Mouse (Mus musculus): ENCODE results near the gene Trio. TPM values are rescaled to one million over a fixed set of nuclear protein-coding genes. Genes with fewer than 3 reads are reported as not detected.

Gene Trio
- polyA plus RNA-seq, 1 experiment, result 154 TPM

DNA sequence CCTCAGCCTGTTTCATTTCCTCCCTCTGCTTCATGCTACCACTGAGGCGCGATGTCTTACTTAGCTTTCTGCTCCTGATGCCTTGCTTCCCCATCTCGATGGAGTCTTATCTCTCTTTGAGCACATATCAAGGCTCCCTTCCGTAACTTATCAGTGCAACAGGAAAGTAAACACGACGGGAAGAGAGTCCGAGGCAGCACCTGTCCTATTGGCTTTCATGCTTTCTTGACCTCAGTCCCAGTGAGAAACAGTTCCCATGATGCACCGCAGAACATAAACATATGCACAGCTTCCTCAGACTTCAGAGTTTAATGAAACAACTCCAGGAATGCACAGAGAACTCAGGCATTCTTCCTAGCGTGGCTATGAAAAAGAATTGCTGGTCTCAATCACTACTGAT is 65.0 kb downstream of the Trio start:
- TF ChIP-seq CTCF (IDR thresholded peaks at IDR 0.05; ENCODE audit: borderline replicate concordance, insufficient read depth, low read length) (no peak), POLR2A (IDR thresholded peaks at IDR 0.05; ENCODE audit: low read depth, low read length) (no peak)
- no peak overlapping the region for H3K4me3 ChIP-seq (ENCODE audit: insufficient read depth, low read length)
- peaks cover 33% of the 10 kb centered on the region for H3K4me1 ChIP-seq (ENCODE audit: control insufficient read depth, insufficient read depth, low read length)
- H3K27ac ChIP-seq (ENCODE audit: insufficient read depth, low read length), result no peak overlapping the region

DNA sequence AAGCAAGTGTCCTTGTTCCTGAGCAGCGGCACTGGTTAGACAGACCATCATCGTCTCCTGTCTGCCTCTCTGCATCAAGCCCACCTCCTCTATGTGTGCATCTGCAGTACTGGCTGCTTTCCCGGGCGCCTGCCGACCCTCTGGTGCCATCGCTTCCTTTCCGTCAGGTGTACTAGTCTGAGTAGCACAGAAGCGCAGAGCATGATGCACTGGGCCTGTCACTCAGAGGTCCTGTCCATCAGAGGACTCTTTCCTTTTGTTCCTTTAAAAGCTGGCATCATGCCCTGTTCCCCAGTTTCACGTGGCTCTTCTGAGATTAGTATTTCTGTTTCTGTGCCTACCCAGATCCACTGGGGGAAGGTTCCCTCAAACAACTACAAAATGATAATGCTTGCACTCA is 67.8 kb downstream of the Trio start:
- Histone ChIP-seq H3K4me1 (ENCODE audit: control insufficient read depth, insufficient read depth, low read length) (peaks cover 28% of the 10 kb centered on the region), H3K27ac (ENCODE audit: insufficient read depth, low read length) (no peak overlapping the region), H3K4me3 (ENCODE audit: insufficient read depth, low read length) (no peak overlapping the region)
- TF ChIP-seq CTCF (IDR thresholded peaks at IDR 0.05; ENCODE audit: borderline replicate concordance, insufficient read depth, low read length) (no peak), POLR2A (IDR thresholded peaks at IDR 0.05; ENCODE audit: low read depth, low read length) (no peak)

DNA sequence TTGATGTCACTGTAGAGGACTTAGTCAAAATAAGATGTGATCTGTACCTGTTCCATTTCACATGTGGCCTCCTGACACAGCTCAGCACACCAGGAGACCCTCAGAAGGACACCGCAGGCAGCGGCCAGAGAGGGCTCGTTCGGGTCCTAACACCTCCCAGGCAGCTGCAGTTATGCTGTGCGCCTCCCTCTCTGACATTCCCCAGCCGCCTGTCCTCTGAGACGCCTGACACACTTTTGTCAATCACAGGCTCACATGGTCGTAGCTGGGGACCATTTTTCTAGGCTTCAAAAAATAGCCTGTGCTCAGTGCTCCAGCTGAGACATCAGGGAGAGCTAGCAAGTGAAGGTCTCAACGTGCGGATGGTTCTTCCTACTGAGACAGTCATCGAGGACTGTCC is 70.0 kb downstream of the Trio start:
- H3K4me3 ChIP-seq (ENCODE audit: insufficient read depth, low read length), result no peak overlapping the region
- TF ChIP-seq POLR2A (IDR thresholded peaks at IDR 0.05; ENCODE audit: low read depth, low read length) (no peak), CTCF (IDR thresholded peaks at IDR 0.05; ENCODE audit: borderline replicate concordance, insufficient read depth, low read length) (no peak)
- H3K4me1 ChIP-seq (ENCODE audit: control insufficient read depth, insufficient read depth, low read length), result peaks cover 22% of the 10 kb centered on the region
- H3K27ac ChIP-seq (ENCODE audit: insufficient read depth, low read length), result peak overlapping the region; percentile 35; the same call in 1 of the 2 replicates

- Histone ChIP-seq H3K27ac (ENCODE audit: insufficient read depth, low read length) (no peak overlapping the region), H3K4me3 (ENCODE audit: insufficient read depth, low read length) (no peak overlapping the region), H3K4me1 (ENCODE audit: control insufficient read depth, insufficient read depth, low read length) (peaks cover 22% of the 10 kb centered on the region)
- TF ChIP-seq CTCF (IDR thresholded peaks at IDR 0.05; ENCODE audit: borderline replicate concordance, insufficient read depth, low read length), result no peak
- TF ChIP-seq POLR2A (IDR thresholded peaks at IDR 0.05; ENCODE audit: low read depth, low read length), result no peak
Measured at GRCm38 (mm10) chr15:27954356-27954755, 71.3 kb downstream of the Trio start.

- no peak for TF ChIP-seq CTCF (IDR thresholded peaks at IDR 0.05; ENCODE audit: borderline replicate concordance, insufficient read depth, low read length)
- no peak for TF ChIP-seq POLR2A (IDR thresholded peaks at IDR 0.05; ENCODE audit: low read depth, low read length)
- H3K4me1 ChIP-seq (ENCODE audit: control insufficient read depth, insufficient read depth, low read length), result peaks cover 22% of the 10 kb centered on the region
- H3K27ac ChIP-seq (ENCODE audit: insufficient read depth, low read length), result no peak overlapping the region
- no peak overlapping the region for H3K4me3 ChIP-seq (ENCODE audit: insufficient read depth, low read length)
Measured at GRCm38 (mm10) chr15:27953570-27953969, 72.1 kb downstream of the Trio start.

DNA sequence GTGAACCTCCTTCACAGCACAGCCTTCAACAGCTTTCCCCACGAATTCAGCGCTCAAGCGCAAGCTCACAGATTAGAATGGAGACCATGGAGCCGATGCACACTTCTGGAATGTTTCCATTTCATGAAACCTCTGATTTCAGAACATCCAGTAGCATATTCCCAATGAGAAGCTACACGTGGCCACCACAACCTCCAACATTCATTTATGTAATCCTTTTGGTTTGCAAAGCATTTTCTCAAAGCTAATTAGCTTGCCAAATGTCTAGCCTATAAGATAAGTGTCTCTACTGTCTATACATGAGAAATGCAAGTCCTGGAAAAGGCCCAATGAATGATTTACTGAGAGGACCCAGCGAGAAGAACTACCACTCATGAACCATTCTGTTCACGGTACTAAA is 74.5 kb downstream of the Trio start:
- Histone ChIP-seq H3K27ac (ENCODE audit: insufficient read depth, low read length) (no peak overlapping the region), H3K4me1 (ENCODE audit: control insufficient read depth, insufficient read depth, low read length) (peaks cover 13% of the 10 kb centered on the region), H3K4me3 (ENCODE audit: insufficient read depth, low read length) (no peak overlapping the region)
- TF ChIP-seq CTCF (IDR thresholded peaks at IDR 0.05; ENCODE audit: borderline replicate concordance, insufficient read depth, low read length), result no peak
- TF ChIP-seq POLR2A (IDR thresholded peaks at IDR 0.05; ENCODE audit: low read depth, low read length), result no peak

DNA sequence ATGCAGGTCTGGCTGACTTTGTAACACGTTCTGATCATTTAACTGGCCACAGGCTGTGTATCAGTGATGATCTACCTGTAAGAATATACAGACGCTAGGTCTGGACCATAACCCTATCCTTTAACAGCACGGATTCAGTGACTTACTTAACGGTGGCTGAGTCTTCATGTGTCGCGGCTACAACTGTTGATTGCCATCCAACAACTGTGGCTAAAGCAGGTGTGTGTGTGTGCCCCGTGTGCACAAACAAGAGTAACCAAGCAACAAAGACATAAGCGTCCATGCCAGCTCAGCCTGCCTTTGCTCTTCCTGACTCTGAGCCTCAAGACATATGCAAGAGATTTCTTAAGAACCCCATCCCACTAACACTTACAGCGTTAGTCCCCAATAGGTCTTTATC is 76.5 kb downstream of the Trio start:
- H3K4me1 ChIP-seq (ENCODE audit: control insufficient read depth, insufficient read depth, low read length), result peaks cover 11% of the 10 kb centered on the region
- no peak for TF ChIP-seq POLR2A (IDR thresholded peaks at IDR 0.05; ENCODE audit: low read depth, low read length)
- TF ChIP-seq CTCF (IDR thresholded peaks at IDR 0.05; ENCODE audit: borderline replicate concordance, insufficient read depth, low read length), result no peak

GRCm38 (mm10) chr15:27947880-27948279 is 77.8 kb downstream of the Trio start:
- TF ChIP-seq POLR2A (IDR thresholded peaks at IDR 0.05; ENCODE audit: low read depth, low read length), result no peak
- TF ChIP-seq CTCF (IDR thresholded peaks at IDR 0.05; ENCODE audit: borderline replicate concordance, insufficient read depth, low read length), result no peak
- Histone ChIP-seq H3K4me3 (ENCODE audit: insufficient read depth, low read length) (no peak overlapping the region), H3K4me1 (ENCODE audit: control insufficient read depth, insufficient read depth, low read length) (peaks cover 17% of the 10 kb centered on the region)

More for the DNA sequence above, 76.5 kb downstream of the Trio start:
- no peak overlapping the region for H3K4me3 ChIP-seq (ENCODE audit: insufficient read depth, low read length)
- no peak overlapping the region for H3K27ac ChIP-seq (ENCODE audit: insufficient read depth, low read length)

DNA sequence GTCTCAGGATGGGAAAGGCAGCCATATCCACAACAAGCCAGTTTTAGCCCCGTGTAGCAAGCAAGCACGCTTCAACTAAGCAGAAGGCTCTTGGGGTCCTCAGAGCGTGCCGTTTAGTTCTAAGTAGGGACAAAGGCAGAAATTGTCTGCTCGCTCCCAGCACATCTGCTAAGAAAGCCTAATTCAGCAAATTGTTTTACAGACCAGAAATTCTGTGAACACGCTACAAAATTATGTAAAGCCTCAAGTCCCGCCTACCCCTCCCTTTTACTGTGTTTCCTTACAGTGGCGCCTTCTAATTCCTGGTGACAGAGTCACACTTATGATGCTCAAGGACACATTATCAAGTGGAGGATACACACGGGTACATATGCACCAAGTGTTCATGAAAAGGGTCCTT is 80.1 kb downstream of the Trio start:
- H3K4me1 ChIP-seq (ENCODE audit: control insufficient read depth, insufficient read depth, low read length), result peaks cover 25% of the 10 kb centered on the region
- H3K4me3 ChIP-seq (ENCODE audit: insufficient read depth, low read length), result no peak overlapping the region
- TF ChIP-seq POLR2A (IDR thresholded peaks at IDR 0.05; ENCODE audit: low read depth, low read length) (no peak), CTCF (IDR thresholded peaks at IDR 0.05; ENCODE audit: borderline replicate concordance, insufficient read depth, low read length) (no peak)
- no peak overlapping the region for H3K27ac ChIP-seq (ENCODE audit: insufficient read depth, low read length)

More at GRCm38 (mm10) chr15:27947880-27948279, 77.8 kb downstream of the Trio start:
- no peak overlapping the region for H3K27ac ChIP-seq (ENCODE audit: insufficient read depth, low read length)

DNA sequence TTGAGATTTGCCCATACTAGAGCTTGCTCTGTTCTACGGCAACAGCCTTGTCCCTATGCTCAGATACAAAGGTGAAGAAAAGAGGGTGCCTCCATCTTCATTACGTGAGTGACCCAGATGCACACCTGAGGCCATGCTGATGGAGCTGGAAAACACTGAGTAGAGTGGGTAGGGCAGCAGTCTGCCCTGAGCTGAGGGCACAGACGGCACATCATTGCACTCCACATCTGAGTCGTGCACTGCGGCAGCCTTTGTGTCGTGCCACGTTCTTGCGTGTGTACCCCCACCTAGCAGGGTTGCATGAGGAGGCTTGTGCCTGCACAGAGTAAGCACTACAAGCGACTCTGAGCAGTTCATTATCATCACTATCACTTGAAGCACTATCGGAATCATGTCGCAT is 80.8 kb downstream of the Trio start:
- no peak for TF ChIP-seq CTCF (IDR thresholded peaks at IDR 0.05; ENCODE audit: borderline replicate concordance, insufficient read depth, low read length)
- TF ChIP-seq POLR2A (IDR thresholded peaks at IDR 0.05; ENCODE audit: low read depth, low read length), result no peak
- Histone ChIP-seq H3K27ac (ENCODE audit: insufficient read depth, low read length) (no peak overlapping the region), H3K4me1 (ENCODE audit: control insufficient read depth, insufficient read depth, low read length) (peaks cover 25% of the 10 kb centered on the region), H3K4me3 (ENCODE audit: insufficient read depth, low read length) (no peak overlapping the region)

Data from embryonic fibroblast, embryonic 13.5 days (primary cell).